Comparison of ENCODE assay signal across 8 mouse cellular contexts in genomic region chr12:69362388-69362787, GRCm38 (mm10). TPM values are rescaled to one million over a fixed set of nuclear protein-coding genes. Genes with fewer than 3 reads are reported as not detected.
DNase-seq lines count a peak whose midpoint lies in the region; ATAC-seq and TF ChIP-seq lines count a peak whose summit lies in the region.

No protein-coding gene starts in this region.

- H3K36me3 ChIP-seq in lung, embryonic 14.5 days (ENCODE audit: insufficient read depth) = no peaks in the 10 kb centered on the region
- H3K36me3 ChIP-seq in intestine, embryonic 14.5 days (ENCODE audit: control insufficient read depth, insufficient read depth, low read length) = no peaks in the 10 kb centered on the region
- no peaks in the 10 kb centered on the region for H3K36me3 ChIP-seq in neural tube, embryonic 14.5 days (ENCODE audit: control insufficient read depth, insufficient read depth, low read length)

- peak overlapping the region; percentile 51; the same call in 1 of the 2 replicates for H3K4me3 ChIP-seq in lung, embryonic 14.5 days (ENCODE audit: low read depth, low read length)
- H3K4me3 ChIP-seq in bone marrow macrophage, adult 2 months (ENCODE audit: insufficient read depth, low read length) = peak overlapping the region; percentile 72
- H3K4me3 ChIP-seq in intestine, embryonic 14.5 days (ENCODE audit: low read depth, low read length) = peak overlapping the region; percentile 52
- H3K4me3 ChIP-seq in neural tube, embryonic 14.5 days (ENCODE audit: low read depth, low read length) = no peak overlapping the region

- DNase-seq in lung, embryonic 14.5 days = no peak
- no peak for DNase-seq in lung, postnatal 10 days
- no peak for DNase-seq in intestine, embryonic 14.5 days (ENCODE audit: low spot score)
- DNase-seq in spleen, adult 18-20 months = no peak
- no peak for DNase-seq in gastrocnemius, adult 18-20 months (ENCODE audit: low spot score)
- no peak for DNase-seq in urinary bladder, adult 18-20 months (ENCODE audit: low spot score in 2 of 2)

- H3K4me1 ChIP-seq in lung, embryonic 14.5 days (ENCODE audit: insufficient read depth) = peaks cover 8% of the 10 kb centered on the region
- H3K4me1 ChIP-seq in bone marrow macrophage, adult 2 months (ENCODE audit: control insufficient read depth, insufficient read depth, low read length) = peaks cover 17% of the 10 kb centered on the region
- H3K4me1 ChIP-seq in intestine, embryonic 14.5 days (replicated peaks; ENCODE audit: control insufficient read depth, insufficient read depth, low read length) = peaks cover 19% of the 10 kb centered on the region
- H3K4me1 ChIP-seq in neural tube, embryonic 14.5 days (ENCODE audit: control insufficient read depth, insufficient read depth, low read length) = peaks cover 7% of the 10 kb centered on the region

- no peaks in the 10 kb centered on the region for H3K9me3 ChIP-seq in lung, embryonic 14.5 days (ENCODE audit: low read depth, low read length)
- no peaks in the 10 kb centered on the region for H3K9me3 ChIP-seq in intestine, embryonic 14.5 days (ENCODE audit: control insufficient read depth, low read length)
- no peaks in the 10 kb centered on the region for H3K9me3 ChIP-seq in neural tube, embryonic 14.5 days (ENCODE audit: control insufficient read depth, low read length)

- WGBS in lung, embryonic 14.5 days = 49% methylated on average over 4 of the region's 4 CpGs
- WGBS in intestine, embryonic 14.5 days = 46% methylated on average over 4 of the region's 4 CpGs
- WGBS in neural tube, embryonic 14.5 days = 42% methylated on average over 4 of the region's 4 CpGs

- peak overlapping the region; percentile 88 for H3K4me2 ChIP-seq in lung, embryonic 14.5 days
- peak overlapping the region; percentile 79 for H3K4me2 ChIP-seq in intestine, embryonic 14.5 days (ENCODE audit: low read length)
- peak overlapping the region; percentile 55; the same call in 1 of the 2 replicates for H3K4me2 ChIP-seq in neural tube, embryonic 14.5 days (ENCODE audit: low read depth, low read length)

- H3K27me3 ChIP-seq in lung, embryonic 14.5 days (ENCODE audit: insufficient read depth, low read length) = no peaks in the 10 kb centered on the region
- H3K27me3 ChIP-seq in intestine, embryonic 14.5 days (replicated peaks; ENCODE audit: control insufficient read depth, insufficient read depth, low read length) = no peaks in the 10 kb centered on the region
- no peaks in the 10 kb centered on the region for H3K27me3 ChIP-seq in neural tube, embryonic 14.5 days (ENCODE audit: control insufficient read depth, insufficient read depth, low read length)

- TF ChIP-seq POLR2A in bone marrow macrophage, adult 2 months (IDR thresholded peaks at IDR 0.05; ENCODE audit: borderline replicate concordance, low read depth, low read length) = no peak

- TF ChIP-seq CTCF in lung, embryonic 14.5 days (IDR thresholded peaks at IDR 0.05; ENCODE audit: low read depth) = no peak
- TF ChIP-seq CTCF in bone marrow macrophage, adult 2 months (IDR thresholded peaks at IDR 0.05; ENCODE audit: low read depth, low read length) = no peak

- H3K9ac ChIP-seq in lung, embryonic 14.5 days = peak overlapping the region; percentile 68; the same call in 1 of the 2 replicates
- no peak overlapping the region; the same call in 1 of the 2 replicates for H3K9ac ChIP-seq in intestine, embryonic 14.5 days (ENCODE audit: low read length)
- H3K9ac ChIP-seq in neural tube, embryonic 14.5 days (replicated peaks; ENCODE audit: low read depth, low read length) = no peak overlapping the region

- no peak for ATAC-seq in lung, embryonic 14.5 days (ENCODE audit: insufficient read depth)
- ATAC-seq in intestine, embryonic 14.5 days (replicated peaks; ENCODE audit: low FRiP score, low TSS enrichment, low read depth) = no peak
- ATAC-seq in neural tube, embryonic 14.5 days (ENCODE audit: low read depth) = no peak

- H3K27ac ChIP-seq in lung, embryonic 14.5 days (ENCODE audit: low read depth) = peak overlapping the region; percentile 98
- peak overlapping the region; percentile 96 for H3K27ac ChIP-seq in bone marrow macrophage, adult 2 months (ENCODE audit: insufficient read depth, low read depth, low read length)
- peak overlapping the region; percentile 96; the same call in 1 of the 2 replicates for H3K27ac ChIP-seq in intestine, embryonic 14.5 days (ENCODE audit: low read depth)
- no peak overlapping the region for H3K27ac ChIP-seq in neural tube, embryonic 14.5 days (ENCODE audit: low read depth, low read length)

RNA-seq across cellular contexts. Expression of gene Nemf, which starts 5.4 kb away (rescaled TPM):
- polyA plus RNA-seq in lung, embryonic 14.5 days (2014; fragmentation: Nextera tagmentation; extraction: Ambion mirVana) = 79.3 and 84.8 TPM in 2 replicates
- 52.9 and 57.9 TPM in 2 replicates for polyA plus RNA-seq in bone marrow macrophage, adult 2 months (2012; ENCODE audit: insufficient read depth, insufficient read length, missing spikeins)
- 69.1 and 78.7 TPM in 2 replicates for polyA plus RNA-seq in intestine, embryonic 14.5 days (2014; fragmentation: Nextera tagmentation; extraction: Ambion mirVana)
- 97.2 and 103 TPM in 2 replicates for polyA plus RNA-seq in neural tube, embryonic 14.5 days (2014; fragmentation: Nextera tagmentation; extraction: Ambion mirVana)
- total RNA-seq in gastrocnemius, adult 18-20 months (2021) = 10 to 100 TPM; 18.7 to 20.9 TPM

RNA-seq across cellular contexts. Expression of gene Arf6, which starts 9.6 kb away (rescaled TPM):
- 59.9 and 61.8 TPM in 2 replicates for polyA plus RNA-seq in lung, embryonic 14.5 days (2014; fragmentation: Nextera tagmentation; extraction: Ambion mirVana)
- 162 and 174 TPM in 2 replicates for polyA plus RNA-seq in bone marrow macrophage, adult 2 months (2012; ENCODE audit: insufficient read depth, insufficient read length, missing spikeins)
- polyA plus RNA-seq in intestine, embryonic 14.5 days (2014; fragmentation: Nextera tagmentation; extraction: Ambion mirVana) = 48.2 and 53.3 TPM in 2 replicates
- 29.3 and 30.4 TPM in 2 replicates for polyA plus RNA-seq in neural tube, embryonic 14.5 days (2014; fragmentation: Nextera tagmentation; extraction: Ambion mirVana)
- 10 to 100 TPM; 19.1 to 26.3 TPM for total RNA-seq in gastrocnemius, adult 18-20 months (2021)

RNA-seq across cellular contexts. Expression of gene Gm9887, which starts 9.9 kb away (rescaled TPM):
- 2.0 and 2.2 TPM in 2 replicates for polyA plus RNA-seq in lung, embryonic 14.5 days (2014; fragmentation: Nextera tagmentation; extraction: Ambion mirVana)
- not detected in 2 replicates for polyA plus RNA-seq in bone marrow macrophage, adult 2 months (2012; ENCODE audit: insufficient read depth, insufficient read length, missing spikeins)
- 1.1 and 1.5 TPM in 2 replicates for polyA plus RNA-seq in intestine, embryonic 14.5 days (2014; fragmentation: Nextera tagmentation; extraction: Ambion mirVana)
- polyA plus RNA-seq in neural tube, embryonic 14.5 days (2014; fragmentation: Nextera tagmentation; extraction: Ambion mirVana) = 1.0 and 1.3 TPM in 2 replicates
- not detected for total RNA-seq in gastrocnemius, adult 18-20 months (2021)
